Mouse (Mus musculus) cerebellum, adult (tissue): ENCODE data around the gene Rorb.
A peak's percentile ranks its signal among the peaks of the same experiment; 100 is the strongest.

Experiments
- ATAC-seq: cut with Nextera tagmentation; 2 replicates; pipeline ENCODE4 v1.9.2; 2017; ENCODE audit warnings: mild to moderate bottlenecking, moderate library complexity, mixed read lengths; ENCODE audit not compliant: insufficient number of reproducible peaks, low FRiP score, low TSS enrichment

The Rorb gene

DNA sequence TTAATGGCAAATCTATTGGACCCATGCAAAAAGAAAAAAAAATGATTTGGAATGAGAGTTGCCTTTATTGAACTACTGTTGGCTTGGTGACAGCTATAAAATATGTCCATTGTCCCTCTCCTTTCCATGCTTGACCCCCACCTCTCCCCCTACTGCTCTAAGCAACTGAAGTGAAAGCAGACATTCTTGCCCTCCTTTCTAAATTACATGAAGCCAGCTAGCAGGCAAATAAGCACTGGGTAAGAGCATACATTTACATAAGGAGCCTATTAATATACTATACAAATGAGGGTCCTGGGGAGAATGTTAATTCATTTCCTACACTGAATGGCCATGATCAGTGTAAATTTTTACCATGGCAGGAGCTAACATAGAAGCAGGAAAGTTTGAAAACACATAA lies 212.8 kb downstream of the Rorb start:
- ATAC-seq, result no peak

DNA sequence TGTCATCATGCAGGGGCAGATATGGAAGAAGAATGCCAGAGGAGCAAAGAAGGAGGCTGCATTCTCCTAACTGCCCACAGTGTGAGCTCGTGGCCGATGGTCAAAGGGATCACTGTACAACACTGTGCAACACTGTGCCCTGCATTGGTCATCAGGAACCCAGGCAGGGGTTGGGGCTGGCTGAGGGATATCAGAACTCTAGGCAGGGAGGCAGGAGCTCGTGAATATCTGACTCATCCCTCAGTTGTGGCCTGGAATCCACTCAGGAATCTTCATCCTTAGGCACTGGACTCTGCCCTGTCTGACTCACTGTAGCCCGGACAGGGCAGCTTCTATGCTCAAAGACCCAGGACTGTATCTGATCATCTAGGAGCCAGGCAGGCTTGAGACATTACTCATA lies 220.8 kb downstream of the Rorb start:
- no peak for ATAC-seq

DNA sequence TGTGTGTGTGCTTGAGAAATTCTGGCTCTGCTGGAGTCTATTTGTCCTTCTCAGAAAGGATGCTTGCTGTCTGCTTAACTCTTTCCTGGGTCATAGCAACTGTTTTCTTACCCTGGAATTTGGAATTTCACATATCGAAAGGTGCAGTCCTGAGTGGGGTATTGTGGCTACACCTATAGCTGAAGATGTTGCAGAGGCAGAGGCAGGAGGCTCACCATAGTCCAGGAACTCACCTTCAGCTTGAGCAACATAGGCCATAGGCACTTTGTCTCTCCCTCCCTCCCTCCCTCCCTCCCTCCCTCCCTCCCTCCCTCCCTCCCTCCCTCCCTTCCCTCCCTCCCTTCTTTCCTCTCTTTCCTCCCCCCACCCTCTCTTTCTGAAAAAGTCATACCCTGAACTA lies 221.4 kb downstream of the Rorb start:
- ATAC-seq, result no peak

DNA sequence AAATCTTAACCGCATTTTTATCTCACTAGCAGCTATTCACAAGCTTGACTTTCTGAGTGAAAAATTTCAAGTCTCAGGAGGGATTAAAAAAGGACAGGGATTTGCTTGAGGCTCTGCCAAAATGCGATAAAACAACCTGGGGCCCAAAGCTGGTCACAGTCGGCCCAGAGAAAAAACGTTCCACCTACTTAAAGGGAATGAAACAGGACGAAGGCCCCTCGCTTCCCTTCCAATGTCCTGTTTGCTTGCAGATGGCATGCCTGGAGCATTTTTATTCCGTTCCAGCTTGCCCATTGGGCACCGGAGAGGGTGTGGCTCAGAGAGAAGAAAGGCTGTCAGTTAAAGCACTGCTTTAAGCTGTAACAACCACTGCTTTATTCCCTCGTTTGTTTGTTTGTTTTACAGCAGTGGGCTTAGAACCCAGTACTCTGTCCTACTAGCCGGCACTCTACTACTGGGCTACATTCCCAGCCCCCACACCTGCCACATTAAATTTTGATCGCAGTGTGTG lies 221.8 kb downstream of the Rorb start:
- ATAC-seq, result 0 out of 2 replicates have a peak, but pooled peaks have one; percentile 45

DNA sequence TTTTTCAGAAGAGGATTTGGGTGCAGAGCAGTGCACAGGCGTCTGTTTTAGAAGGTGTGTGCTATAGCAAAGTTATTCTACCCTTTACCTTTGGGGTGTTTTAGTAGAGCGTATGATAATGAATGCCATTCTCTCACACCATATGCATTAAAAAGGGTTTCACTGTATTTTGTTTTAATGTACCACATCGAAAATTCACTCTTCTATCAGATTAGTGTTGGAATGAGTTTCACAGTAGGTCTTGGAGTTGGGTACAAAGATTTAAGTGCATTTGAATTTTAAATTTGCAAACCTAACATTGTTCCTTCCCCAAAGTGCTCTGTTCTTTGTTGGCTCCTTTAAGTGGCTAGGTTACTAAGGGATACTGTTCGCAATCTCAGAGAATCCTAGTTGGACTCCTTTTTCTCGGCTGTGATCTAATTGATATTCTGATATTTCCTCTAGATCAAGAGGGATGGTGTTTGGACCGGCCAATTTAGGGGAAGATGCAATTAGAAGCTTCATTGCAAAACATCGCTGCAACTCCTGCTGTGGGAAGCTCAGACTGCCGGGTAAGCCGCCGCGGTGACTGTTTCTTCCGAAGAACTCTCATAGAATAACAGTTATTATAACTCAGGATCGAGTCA lies 222.4 kb downstream of the Rorb start:
- 0 out of 2 replicates have a peak, but pooled peaks have one; percentile 27 for ATAC-seq

DNA sequence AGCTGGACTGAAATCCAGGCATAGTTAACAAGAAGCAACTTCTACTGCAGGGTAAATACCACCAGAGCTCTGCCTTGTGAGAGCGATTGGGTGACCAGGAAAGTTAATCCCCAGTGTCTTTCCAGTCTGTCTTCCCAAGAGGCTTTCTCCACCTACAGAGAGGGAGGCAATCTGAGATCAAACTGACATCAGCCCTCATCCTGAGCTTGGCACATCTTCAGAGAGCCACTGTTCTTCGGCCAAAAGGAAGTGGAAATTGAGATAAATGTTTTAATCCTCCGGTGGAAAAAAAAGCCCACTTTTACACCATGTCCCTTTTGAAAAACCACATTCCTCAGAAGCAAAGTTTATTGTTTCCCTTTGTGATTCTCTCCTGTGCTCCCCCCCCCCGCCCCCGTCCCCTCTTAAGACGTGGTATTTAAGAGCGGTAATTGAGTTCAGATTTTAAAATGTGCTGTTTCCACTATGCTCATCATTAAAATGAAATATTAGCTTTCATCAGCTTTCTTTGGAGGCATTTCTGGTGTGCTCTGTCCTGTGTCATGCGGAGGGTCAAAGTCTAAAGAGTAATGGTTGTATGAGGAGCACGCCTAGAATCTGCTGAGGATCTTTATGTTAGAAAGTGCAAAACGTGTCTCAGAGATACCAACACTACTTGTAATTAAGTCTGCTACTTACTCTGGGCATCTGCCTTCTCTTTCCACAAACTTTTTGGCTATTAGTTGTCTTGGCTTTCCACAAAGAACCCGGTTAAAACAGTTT lies 223.2 kb downstream of the Rorb start:
- ATAC-seq, result no peak

DNA sequence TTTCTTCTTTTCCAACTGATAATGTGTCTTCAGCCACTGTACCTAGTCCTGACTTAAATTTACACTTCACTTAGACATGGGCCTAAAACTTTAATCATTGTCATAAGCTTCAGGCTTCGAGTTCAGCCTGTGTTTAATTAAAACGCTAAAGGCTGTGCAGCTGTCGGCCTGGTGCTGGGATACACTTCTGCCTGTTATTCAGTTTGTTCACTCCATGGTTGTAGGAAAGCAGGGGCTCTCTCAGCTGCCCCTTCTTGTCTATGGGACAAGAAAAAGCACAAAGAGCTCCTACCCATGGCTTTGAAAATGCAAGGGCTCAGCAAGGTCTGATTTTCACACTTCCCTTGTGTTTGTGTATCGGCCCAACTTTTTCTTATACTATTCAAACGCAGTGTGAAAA lies 229.8 kb downstream of the Rorb start:
- ATAC-seq, result no peak
